Mouse (Mus musculus): ENCODE measurements around the gene Micu1.

- TF ChIP-seq CTCF (IDR thresholded peaks at IDR 0.05; ENCODE audit: insufficient read depth, low read length): no peak
- no peak for TF ChIP-seq POLR2A (IDR thresholded peaks at IDR 0.05; ENCODE audit: borderline replicate concordance, extremely low read depth, low read depth, low read length)
Observed at GRCm38 (mm10) chr10:59837490-59837889, 135.2 kb downstream of the Micu1 start.
